Mouse (Mus musculus) cerebellum, postnatal 14 days (tissue): ENCODE results near the gene Trib3.
"Not testable (repeated sequence)": the region's sequence is repeated elsewhere in the genome, so short reads cannot be mapped to it uniquely, and the experiment has no call there.

ENCODE experiments used
- DNase-seq, 2 experiments: peaks; one replicate each; pipeline ENCODE4 v3.0.0; 2021; ENCODE audit warnings: mixed read lengths in 2 of 2

Gene Trib3

GRCm38 (mm10) chr2:152307186-152307585 is 36.6 kb downstream of the Trib3 start:
- DNase-seq: no peak

- no peak for DNase-seq
Observed at GRCm38 (mm10) chr2:152305480-152305879, 38.4 kb downstream of the Trib3 start.

GRCm38 (mm10) chr2:152303781-152304180 is 40.1 kb downstream of the Trib3 start:
- no peak for DNase-seq

GRCm38 (mm10) chr2:152302862-152303261 is 41.0 kb downstream of the Trib3 start:
- DNase-seq: no peak

GRCm38 (mm10) chr2:152294541-152294940 is 49.3 kb downstream of the Trib3 start:
- no peak for DNase-seq

- peak; percentile 92 to 95 for DNase-seq
Observed at GRCm38 (mm10) chr2:152293727-152294475, 49.9 kb downstream of the Trib3 start, which contains the start of gene Tbc1d20. Tbc1d20 (plus strand) TSS chr2:152293828.

- DNase-seq: no peak
Observed at GRCm38 (mm10) chr2:152293179-152293726, 50.6 kb downstream of the Trib3 start.

- DNase-seq: no peak
Observed at GRCm38 (mm10) chr2:152292475-152292874, 51.4 kb downstream of the Trib3 start.

GRCm38 (mm10) chr2:152289623-152290022 is 54.2 kb downstream of the Trib3 start:
- DNase-seq: not testable (repeated sequence)

- no peak for DNase-seq
Observed at GRCm38 (mm10) chr2:152288046-152288445, 55.8 kb downstream of the Trib3 start.

GRCm38 (mm10) chr2:152287560-152287959 is 56.3 kb downstream of the Trib3 start:
- no peak for DNase-seq
